Mouse (Mus musculus): ENCODE measurements at regions not wholly inside any gene's neighbourhood (a gene's known extent, or its start where the extent isn't known, plus 50 kb on each side); places are given as distances from the start of the nearest gene placed in this dataset.
"Not testable (repeated sequence)": the region's sequence is repeated elsewhere in the genome, so short reads cannot be mapped to it uniquely, and the experiment has no call there.

GRCm38 (mm10) chr1:157039016-157039835 is 69.3 kb downstream of the Tex35 start:
- no peak overlapping the region for H3K4me3 ChIP-seq (ENCODE audit: insufficient read depth, poor library complexity, severe bottlenecking)
- H3K79me3 ChIP-seq (ENCODE audit: low read depth): no peaks in the 10 kb centered on the region
- H3ac ChIP-seq (ENCODE audit: control insufficient read depth, insufficient read length, low read depth): no peak overlapping the region
- no peaks in the 10 kb centered on the region for H3K36me3 ChIP-seq (ENCODE audit: control insufficient read depth, insufficient read depth)
- TF ChIP-seq CTCF (IDR thresholded peaks at IDR 0.05; ENCODE audit: control insufficient read depth, insufficient read depth, insufficient read length) (no peak), MAX (IDR thresholded peaks at IDR 0.05) (peak; percentile 38)
- no peaks in the 10 kb centered on the region for H3K27me3 ChIP-seq (ENCODE audit: control insufficient read depth, insufficient read depth, insufficient read length)
- no peaks in the 10 kb centered on the region for H3K79me2 ChIP-seq (ENCODE audit: control insufficient read depth, insufficient read depth)

DNA sequence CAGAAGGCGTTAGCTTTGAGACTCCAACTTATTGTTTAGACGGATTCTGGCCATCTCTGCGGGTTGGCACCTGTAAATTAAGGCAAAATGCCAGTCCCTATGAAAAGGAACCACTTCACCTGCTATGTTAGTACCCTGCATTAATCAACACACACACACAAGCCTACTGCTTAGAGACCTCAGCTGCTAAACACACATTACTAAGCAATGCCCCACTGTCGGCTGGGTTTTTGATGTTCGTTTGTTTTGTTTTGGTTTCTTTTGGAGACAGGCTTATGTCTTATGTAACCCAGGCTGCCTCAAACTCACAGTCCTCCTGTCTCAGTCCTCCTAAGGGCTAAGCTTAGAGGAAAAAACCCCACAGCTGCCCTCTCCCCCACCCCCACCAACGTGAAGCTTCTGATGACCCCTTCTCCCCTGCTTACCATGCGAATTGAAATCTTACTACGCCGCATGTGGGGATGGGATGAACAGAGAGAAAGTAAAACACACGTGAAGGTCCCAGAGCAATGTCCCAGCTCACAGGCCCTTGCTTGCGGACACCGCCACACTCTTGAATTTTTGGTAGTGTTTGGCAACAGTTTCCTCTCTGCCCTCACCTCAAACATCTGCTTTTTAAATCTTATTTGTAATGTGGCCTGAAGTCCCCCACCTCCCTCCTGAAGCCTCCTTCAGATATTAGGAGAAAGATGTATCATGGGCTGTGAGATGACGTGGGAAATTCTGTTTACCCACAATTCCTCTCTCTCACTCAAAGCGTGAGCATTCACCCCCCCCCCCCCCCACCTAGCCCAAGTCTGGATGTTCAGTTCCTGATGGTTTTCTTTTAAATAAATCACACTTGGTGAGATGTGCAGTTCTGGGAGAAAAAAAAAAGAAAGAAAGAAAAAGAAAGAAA is 70.1 kb downstream of the Tex35 start:
- no peak for TF ChIP-seq MYOG (IDR thresholded peaks at IDR 0.05; ENCODE audit: control insufficient read depth, extremely low read depth, insufficient read length)
- no peaks in the 10 kb centered on the region for H3K36me3 ChIP-seq (ENCODE audit: control insufficient read depth, insufficient read depth)
- no peaks in the 10 kb centered on the region for H3K27me3 ChIP-seq (ENCODE audit: control insufficient read depth, insufficient read depth, insufficient read length)
- H3K79me2 ChIP-seq (ENCODE audit: control insufficient read depth, insufficient read depth): no peaks in the 10 kb centered on the region
- H3K4me3 ChIP-seq (ENCODE audit: insufficient read depth, poor library complexity, severe bottlenecking): no peak overlapping the region
- H3ac ChIP-seq (ENCODE audit: control insufficient read depth, insufficient read length, low read depth): no peak overlapping the region
- no peaks in the 10 kb centered on the region for H3K79me3 ChIP-seq (ENCODE audit: low read depth)

GRCm38 (mm10) chr1:157037246-157037991 is 71.1 kb downstream of the Tex35 start:
- H3K4me3 ChIP-seq (ENCODE audit: insufficient read depth, poor library complexity, severe bottlenecking): no peak overlapping the region
- H3K79me3 ChIP-seq (ENCODE audit: low read depth): no peaks in the 10 kb centered on the region
- no peaks in the 10 kb centered on the region for H3K36me3 ChIP-seq (ENCODE audit: control insufficient read depth, insufficient read depth)
- no peaks in the 10 kb centered on the region for H3K27me3 ChIP-seq (ENCODE audit: control insufficient read depth, insufficient read depth, insufficient read length)
- no peaks in the 10 kb centered on the region for H3K79me2 ChIP-seq (ENCODE audit: control insufficient read depth, insufficient read depth)
- no peak overlapping the region for H3ac ChIP-seq (ENCODE audit: control insufficient read depth, insufficient read length, low read depth)
- TF ChIP-seq FOSL1 (IDR thresholded peaks at IDR 0.05; ENCODE audit: insufficient read depth, low read length, poor library complexity, severe bottlenecking) (no peak), MAX (IDR thresholded peaks at IDR 0.05) (no peak)

GRCm38 (mm10) chr1:157036779-157037178 is 71.7 kb downstream of the Tex35 start:
- Histone ChIP-seq H3K4me3 (ENCODE audit: insufficient read depth, poor library complexity, severe bottlenecking) (no peak overlapping the region), H3ac (ENCODE audit: control insufficient read depth, insufficient read length, low read depth) (no peak overlapping the region), H3K36me3 (ENCODE audit: control insufficient read depth, insufficient read depth) (no peaks in the 10 kb centered on the region), H3K27me3 (ENCODE audit: control insufficient read depth, insufficient read depth, insufficient read length) (no peaks in the 10 kb centered on the region), H3K79me3 (ENCODE audit: low read depth) (no peaks in the 10 kb centered on the region), H3K79me2 (ENCODE audit: control insufficient read depth, insufficient read depth) (no peaks in the 10 kb centered on the region)
- TF ChIP-seq MYOD1 (IDR thresholded peaks at IDR 0.05; ENCODE audit: control insufficient read depth, insufficient read length, low read depth) (no peak), MYOG (IDR thresholded peaks at IDR 0.05; ENCODE audit: control insufficient read depth, extremely low read depth, insufficient read length) (no peak), MAX (IDR thresholded peaks at IDR 0.05) (no peak), FOSL1 (IDR thresholded peaks at IDR 0.05; ENCODE audit: insufficient read depth, low read length, poor library complexity, severe bottlenecking) (no peak), CEBPB (IDR thresholded peaks at IDR 0.05; ENCODE audit: low read depth) (no peak), USF1 (IDR thresholded peaks at IDR 0.05; ENCODE audit: low read depth) (no peak)

GRCm38 (mm10) chr1:157035221-157035620 is 73.3 kb downstream of the Tex35 start:
- not testable (repeated sequence) for H3K79me3 ChIP-seq (ENCODE audit: low read depth); H3K27me3 ChIP-seq (ENCODE audit: control insufficient read depth, insufficient read depth, insufficient read length); H3ac ChIP-seq (ENCODE audit: control insufficient read depth, insufficient read length, low read depth); H3K79me2 ChIP-seq (ENCODE audit: control insufficient read depth, insufficient read depth); H3K4me3 ChIP-seq (ENCODE audit: insufficient read depth, poor library complexity, severe bottlenecking); H3K36me3 ChIP-seq (ENCODE audit: control insufficient read depth, insufficient read depth)

- TF ChIP-seq CEBPB (IDR thresholded peaks at IDR 0.05; ENCODE audit: low read depth) (no peak), FOSL1 (IDR thresholded peaks at IDR 0.05; ENCODE audit: insufficient read depth, low read length, poor library complexity, severe bottlenecking) (no peak), MAX (IDR thresholded peaks at IDR 0.05) (no peak), USF1 (IDR thresholded peaks at IDR 0.05; ENCODE audit: low read depth) (no peak), MYOD1 (IDR thresholded peaks at IDR 0.05; ENCODE audit: control insufficient read depth, insufficient read length, low read depth) (no peak), MYOG (IDR thresholded peaks at IDR 0.05; ENCODE audit: control insufficient read depth, extremely low read depth, insufficient read length) (no peak), CTCF (IDR thresholded peaks at IDR 0.05; ENCODE audit: control insufficient read depth, insufficient read depth, insufficient read length) (no peak)
- Histone ChIP-seq H3K36me3 (ENCODE audit: control insufficient read depth, insufficient read depth) (no peaks in the 10 kb centered on the region), H3K79me3 (ENCODE audit: low read depth) (no peaks in the 10 kb centered on the region), H3ac (ENCODE audit: control insufficient read depth, insufficient read length, low read depth) (no peak overlapping the region), H3K4me3 (ENCODE audit: insufficient read depth, poor library complexity, severe bottlenecking) (no peak overlapping the region), H3K79me2 (ENCODE audit: control insufficient read depth, insufficient read depth) (no peaks in the 10 kb centered on the region), H3K27me3 (ENCODE audit: control insufficient read depth, insufficient read depth, insufficient read length) (no peaks in the 10 kb centered on the region)
Measured at GRCm38 (mm10) chr1:157028682-157029081, 79.8 kb downstream of the Tex35 start.
